Mouse (Mus musculus) olfactory bulb, adult 2 months (tissue): ENCODE data around the gene Ubl3. TPM values are rescaled to one million over a fixed set of nuclear protein-coding genes. Genes with fewer than 3 reads are reported as not detected.

Source experiments
- H3K27ac ChIP-seq: fragments of 200-500 bp; 2 replicates; pipeline ENCODE4 v1.5.1; 2012; ENCODE audit warnings: low read depth, low read length; ENCODE audit not compliant: insufficient read depth
- H3K4me1 ChIP-seq: fragments of 200-500 bp; 2 replicates; pipeline ENCODE4 v1.6.1; 2012; ENCODE audit warnings: low read length; ENCODE audit not compliant: control insufficient read depth, insufficient read depth
- H3K4me3 ChIP-seq: fragments of 200-500 bp; 2 replicates; pipeline ENCODE4 v1.5.1; 2012; ENCODE audit warnings: mild to moderate bottlenecking, low read depth, low read length, moderate library complexity; ENCODE audit not compliant: insufficient read depth
- CTCF ChIP-seq: fragments of 200-500 bp; IDR thresholded peaks from 2 replicates; pipeline ENCODE4 v1.5.1; 2012; ENCODE audit warnings: low read depth, mild to moderate bottlenecking, low read length, moderate library complexity; ENCODE audit not compliant: insufficient read depth
- POLR2A ChIP-seq: fragments of 200-500 bp; IDR thresholded peaks from 2 replicates; pipeline ENCODE4 v1.6.1; 2012; ENCODE audit warnings: mild to moderate bottlenecking, low read depth, low read length, moderate library complexity; ENCODE audit not compliant: insufficient read depth
- WGBS: fragments of 180-500 bp; shearing (Covaris S2); methylation state at CpG from one replicate; pipeline ENCODE4 v1.1.7; 2018; 5-methylcytosine and 5-hydroxymethylcytosine counted together
- polyA plus RNA-seq: library from polyadenylated mRNA; stranded (reverse); fragments of >200 nt; gene quantifications from 2 replicates; pipeline ENCODE4 v1.2.4, GENCODE M21; 2012; ENCODE audit warnings: low replicate concordance; ENCODE audit not compliant: missing spikeins, insufficient read depth, insufficient read length

The Ubl3 gene
- polyA plus RNA-seq, 1 experiment = not detected

- 42% methylated on average over 2 of the region's 2 CpGs for WGBS
- Histone ChIP-seq H3K4me1 (peaks cover 9% of the 10 kb centered on the region), H3K4me3 (no peak overlapping the region), H3K27ac (no peak overlapping the region)
- TF ChIP-seq CTCF (no peak), POLR2A (no peak)
Measured at GRCm38 (mm10) chr5:148542196-148542595, 10.4 kb downstream of the Ubl3 start.

DNA sequence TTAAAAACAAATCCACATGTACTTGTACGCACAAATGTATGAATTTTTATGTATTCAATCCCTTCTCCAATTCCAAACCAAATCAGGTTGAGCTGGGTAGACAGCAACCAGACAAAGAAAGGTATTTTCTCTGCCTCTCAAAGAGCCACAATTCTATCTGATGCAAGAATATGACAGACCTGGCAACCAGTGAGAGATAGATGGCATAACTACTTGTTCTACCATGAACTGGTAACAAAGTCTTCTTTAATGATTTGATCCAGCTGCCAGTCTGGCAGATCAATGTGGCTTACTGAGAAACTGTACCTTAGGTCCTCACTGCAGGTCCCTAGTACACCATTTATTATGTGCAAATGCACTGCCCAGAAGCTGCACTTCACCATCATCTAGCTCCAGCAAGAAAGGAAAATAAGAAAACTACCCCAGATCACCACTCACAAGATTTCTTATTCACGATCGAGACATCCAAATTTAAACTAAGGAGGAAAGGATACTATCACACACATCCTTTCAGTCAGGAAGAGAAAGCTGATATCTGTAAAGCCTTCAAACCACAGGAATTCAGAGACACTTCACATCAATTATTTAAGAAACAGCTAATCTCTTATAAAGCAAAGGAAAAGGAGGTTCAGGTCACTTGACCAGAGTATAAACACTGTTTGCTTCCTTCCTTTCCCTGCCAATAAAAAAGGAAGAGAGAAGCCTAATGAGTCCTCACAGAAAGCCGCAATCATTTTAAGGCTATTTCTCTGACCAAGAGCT is 16.7 kb downstream of the Ubl3 start:
- TF ChIP-seq CTCF (no peak), POLR2A (no peak)
- Histone ChIP-seq H3K27ac (no peak overlapping the region), H3K4me3 (no peak overlapping the region), H3K4me1 (peaks cover 12% of the 10 kb centered on the region)
- 64% methylated on average over 4 of the region's 4 CpGs for WGBS

DNA sequence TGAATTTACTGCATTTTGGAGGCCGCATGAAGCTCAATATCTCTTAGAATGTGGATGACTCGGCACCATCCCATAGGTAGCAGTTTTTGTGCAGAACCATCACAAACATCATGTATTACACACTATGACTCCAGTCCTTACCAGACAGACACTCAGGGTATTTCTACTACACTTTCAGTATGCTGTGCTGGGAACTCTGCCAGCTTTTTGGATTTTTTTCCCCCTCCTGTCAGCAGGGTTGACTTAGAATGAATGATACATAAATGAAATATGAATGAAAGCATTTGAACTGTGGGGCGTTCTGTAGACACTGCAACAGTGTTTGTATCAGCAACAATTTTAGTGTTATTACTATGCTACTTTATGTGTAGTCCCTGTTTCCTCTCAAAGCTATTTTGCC is 17.9 kb downstream of the Ubl3 start:
- 67% methylated on average over 3 of the region's 3 CpGs for WGBS
- Histone ChIP-seq H3K4me3 (no peak overlapping the region), H3K4me1 (peaks cover 11% of the 10 kb centered on the region), H3K27ac (no peak overlapping the region)
- no peak for TF ChIP-seq POLR2A
- no peak for TF ChIP-seq CTCF

GRCm38 (mm10) chr5:148533924-148534323 is 18.7 kb downstream of the Ubl3 start:
- Histone ChIP-seq H3K4me3 (no peak overlapping the region), H3K27ac (no peak overlapping the region), H3K4me1 (peaks cover 11% of the 10 kb centered on the region)
- no peak for TF ChIP-seq POLR2A
- WGBS = 49% methylated on average over 2 of the region's 2 CpGs

GRCm38 (mm10) chr5:148532201-148532600 is 20.4 kb downstream of the Ubl3 start:
- Histone ChIP-seq H3K4me1 (peaks cover 11% of the 10 kb centered on the region), H3K4me3 (no peak overlapping the region), H3K27ac (no peak overlapping the region)
- TF ChIP-seq POLR2A = no peak
- TF ChIP-seq CTCF = no peak
- 11% methylated on average over 5 of the region's 5 CpGs for WGBS

- peaks cover 17% of the 10 kb centered on the region for H3K4me1 ChIP-seq
- H3K27ac ChIP-seq = no peak overlapping the region
- TF ChIP-seq POLR2A (no peak), CTCF (no peak)
- 35% methylated on average over 6 of the region's 6 CpGs for WGBS
- H3K4me3 ChIP-seq = no peak overlapping the region
Measured at GRCm38 (mm10) chr5:148527632-148528031, 25.0 kb downstream of the Ubl3 start.

- TF ChIP-seq CTCF (no peak), POLR2A (no peak)
- peaks cover 14% of the 10 kb centered on the region for H3K4me1 ChIP-seq
- WGBS = 67% methylated on average over 8 of the region's 8 CpGs
- H3K27ac ChIP-seq = no peak overlapping the region
- H3K4me3 ChIP-seq = no peak overlapping the region
Measured at GRCm38 (mm10) chr5:148526631-148527030, 26.0 kb downstream of the Ubl3 start.

DNA sequence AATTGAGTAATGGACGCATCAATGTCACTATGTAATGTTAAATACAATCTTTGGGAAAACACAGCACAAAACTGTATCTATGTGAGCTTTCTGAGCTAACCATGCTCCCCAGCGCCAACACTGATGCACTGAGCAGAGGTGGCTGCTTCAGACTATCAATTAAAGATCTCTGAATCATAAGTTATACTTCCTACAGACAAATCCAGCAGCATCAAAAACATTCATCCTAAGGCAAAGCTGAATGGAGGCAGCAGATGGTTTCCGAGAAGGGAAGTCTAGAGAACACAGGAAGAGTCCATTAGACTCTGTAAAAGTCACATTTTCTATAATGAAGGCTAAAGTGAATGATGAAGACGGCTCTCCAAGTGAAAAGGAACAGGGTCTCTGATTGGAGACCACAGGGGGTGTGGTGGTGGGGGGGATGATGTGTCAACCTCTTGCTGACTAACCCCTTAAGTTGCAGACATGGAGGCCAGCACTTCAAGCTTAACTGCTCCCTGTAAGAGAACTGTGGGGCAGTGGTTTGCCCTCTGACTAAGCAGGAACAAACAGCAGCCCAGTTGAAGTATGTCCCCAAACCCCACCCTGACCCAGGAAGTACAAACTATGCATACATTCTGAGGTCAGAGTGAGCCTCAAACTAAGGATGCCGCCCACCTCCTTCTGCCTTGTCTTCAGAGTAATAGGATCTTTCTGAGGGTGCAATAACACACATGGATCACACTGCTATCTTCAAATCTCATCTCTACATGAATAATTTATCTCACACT is 29.2 kb downstream of the Ubl3 start:
- Histone ChIP-seq H3K27ac (no peak overlapping the region), H3K4me1 (peaks cover 14% of the 10 kb centered on the region), H3K4me3 (no peak overlapping the region)
- WGBS = 47% methylated on average over 5 of the region's 5 CpGs
- TF ChIP-seq CTCF = no peak
- TF ChIP-seq POLR2A = no peak

GRCm38 (mm10) chr5:148522378-148522777 is 30.2 kb downstream of the Ubl3 start:
- peaks cover 16% of the 10 kb centered on the region for H3K4me1 ChIP-seq
- H3K4me3 ChIP-seq = no peak overlapping the region
- TF ChIP-seq CTCF = no peak
- no peak for TF ChIP-seq POLR2A
- H3K27ac ChIP-seq = no peak overlapping the region
- WGBS = 75% methylated on average over 3 of the region's 3 CpGs
